Mouse (Mus musculus) liver, postnatal 0 days (tissue): ENCODE measurements around the gene Fxyd6. TPM values are rescaled to one million over a fixed set of nuclear protein-coding genes. Genes with fewer than 3 reads are reported as not detected.

Experiments used
- ATAC-seq: fragments of 200-750 bp; cut with Nextera tagmentation; 2 replicates; pipeline ENCODE4 v1.8.0; 2017; ENCODE audit warnings: mild to moderate bottlenecking, moderate library complexity
- DNase-seq: peaks from one replicate; pipeline ENCODE4 v3.0.0-alpha.2; 2016
- H3K27ac ChIP-seq: fragments of 300-500 bp; sonication (generic); 2 replicates; pipeline ENCODE4 v1.5.1; 2014; ENCODE audit warnings: antibody characterized with exemption, moderate library complexity, mild to moderate bottlenecking, low read depth
- H3K27me3 ChIP-seq: fragments of 300-500 bp; sonication (generic); 2 replicates; pipeline ENCODE4 v1.6.1; 2014; ENCODE audit warnings: low read length, control low read depth, mixed read lengths; ENCODE audit not compliant: insufficient read depth
- H3K36me3 ChIP-seq: fragments of 300-500 bp; sonication (generic); replicated peaks from 2 replicates; pipeline ENCODE4 v1.6.1; 2014; ENCODE audit warnings: mild to moderate bottlenecking, control low read depth, low read length, moderate library complexity, mixed read lengths; ENCODE audit not compliant: insufficient read depth
- H3K4me1 ChIP-seq: fragments of 300-500 bp; sonication (generic); 2 replicates; pipeline ENCODE4 v1.6.1; 2014; ENCODE audit warnings: antibody characterized with exemption, mild to moderate bottlenecking, control low read depth; ENCODE audit not compliant: insufficient read depth
- H3K4me2 ChIP-seq: fragments of 300-500 bp; sonication (generic); 2 replicates; pipeline ENCODE4 v1.6.1; 2014; ENCODE audit warnings: low read depth, mild to moderate bottlenecking, low read length, moderate library complexity, mixed read lengths
- H3K4me3 ChIP-seq: fragments of 300-500 bp; sonication (generic); 2 replicates; pipeline ENCODE4 v1.5.1; 2014; ENCODE audit warnings: low read depth, low read length
- H3K9ac ChIP-seq: fragments of 300-500 bp; sonication (generic); replicated peaks from 2 replicates; pipeline ENCODE4 v1.6.1; 2014; ENCODE audit warnings: mild to moderate bottlenecking, moderate library complexity
- H3K9me3 ChIP-seq: fragments of 300-500 bp; sonication (generic); 2 replicates; pipeline ENCODE4 v1.6.1; 2016; ENCODE audit warnings: mild to moderate bottlenecking, control low read depth, low read length, mixed read lengths
- CTCF ChIP-seq: sonication (generic); IDR thresholded peaks from 2 replicates; pipeline ENCODE4 v1.5.1; 2016; ENCODE audit warnings: antibody characterized with exemption, low read depth
- EP300 ChIP-seq: IDR thresholded peaks from 2 replicates; pipeline ENCODE4 v1.6.1; 2016; ENCODE audit warnings: antibody characterized with exemption, low read depth, mild to moderate bottlenecking
- WGBS: fragments of 180-500 bp; shearing (Covaris S2); extraction: QIAGEN DNeasy Blood & Tissue Kit; methylation state at CpG from one replicate; pipeline ENCODE4 v1.1.7; 2014; ENCODE audit not compliant: insufficient replicate concordance; 5-methylcytosine and 5-hydroxymethylcytosine counted together
- polyA plus RNA-seq: library from polyadenylated mRNA; unstranded; fragments of >200 nt; fragmentation: Nextera tagmentation; extraction: Ambion mirVana; gene quantifications from 2 replicates; pipeline ENCODE4 v1.2.1, GENCODE M21; 2015

Fxyd6 gene
- polyA plus RNA-seq, 1 experiment from 2014 or later: 1.5 TPM

GRCm38 (mm10) chr9:45417245-45417644, 47.3 kb downstream of the Fxyd6 start:
- Histone ChIP-seq H3K9ac (peak overlapping the region; percentile 45; the same call in 1 of the 2 replicates), H3K4me2 (peak overlapping the region; percentile 60), H3K36me3 (no peaks in the 10 kb centered on the region), H3K9me3 (no peaks in the 10 kb centered on the region), H3K4me3 (peak overlapping the region; percentile 29; the same call in 1 of the 2 replicates), H3K27ac (no peak overlapping the region), H3K4me1 (no peaks in the 10 kb centered on the region), H3K27me3 (no peaks in the 10 kb centered on the region)
- WGBS: 11% methylated on average over 8 of the region's 8 CpGs
- ATAC-seq (peak; percentile 58; the same call in 1 of the 2 replicates), DNase-seq (peak; percentile 66)
- TF ChIP-seq CTCF: peak; percentile 85
- TF ChIP-seq EP300: no peak

- 55% methylated on average over 8 of the region's 8 CpGs for WGBS
- Histone ChIP-seq H3K27ac (no peak overlapping the region), H3K27me3 (no peaks in the 10 kb centered on the region), H3K4me3 (no peak overlapping the region), H3K4me2 (no peak overlapping the region), H3K4me1 (no peaks in the 10 kb centered on the region), H3K9ac (no peak overlapping the region), H3K9me3 (no peaks in the 10 kb centered on the region), H3K36me3 (no peaks in the 10 kb centered on the region)
- DNase-seq (no peak), ATAC-seq (no peak)
- TF ChIP-seq CTCF (no peak), EP300 (no peak)
Measured at GRCm38 (mm10) chr9:45418252-45418651, 48.3 kb downstream of the Fxyd6 start.

- no peaks in the 10 kb centered on the region for H3K36me3 ChIP-seq
- no peak overlapping the region for H3K9ac ChIP-seq
- peak; percentile 52 for TF ChIP-seq CTCF
- no peak for TF ChIP-seq EP300
- no peaks in the 10 kb centered on the region for H3K9me3 ChIP-seq
- DNase-seq: peak; percentile 31
- 55% methylated on average over 8 of the region's 8 CpGs for WGBS
- no peak overlapping the region for H3K27ac ChIP-seq
- H3K4me3 ChIP-seq: no peak overlapping the region
- H3K27me3 ChIP-seq: no peaks in the 10 kb centered on the region; the same call in 1 of the 2 replicates
- H3K4me2 ChIP-seq: no peak overlapping the region
- ATAC-seq: no peak
- no peaks in the 10 kb centered on the region for H3K4me1 ChIP-seq
Measured at GRCm38 (mm10) chr9:45421209-45421608, 51.2 kb downstream of the Fxyd6 start.

GRCm38 (mm10) chr9:45422761-45423298, 52.8 kb downstream of the Fxyd6 start:
- no peak overlapping the region for H3K27ac ChIP-seq
- no peaks in the 10 kb centered on the region for H3K4me1 ChIP-seq
- TF ChIP-seq CTCF: no peak
- no peak for TF ChIP-seq EP300
- H3K4me2 ChIP-seq: no peak overlapping the region
- 78% methylated on average over 7 of the region's 7 CpGs for WGBS
- H3K27me3 ChIP-seq: peaks cover 9% of the 10 kb centered on the region; the same call in 1 of the 2 replicates
- H3K9ac ChIP-seq: no peak overlapping the region
- H3K9me3 ChIP-seq: no peaks in the 10 kb centered on the region
- ATAC-seq (no peak), DNase-seq (no peak)
- no peaks in the 10 kb centered on the region for H3K36me3 ChIP-seq
- H3K4me3 ChIP-seq: no peak overlapping the region

- TF ChIP-seq EP300 (no peak), CTCF (no peak)
- Histone ChIP-seq H3K9ac (no peak within 1 kb of the TSS), H3K27me3 (peaks cover 37% of the 10 kb centered on the region), H3K4me2 (no peak within 1 kb of the TSS), H3K27ac (no peak within 1 kb of the TSS), H3K4me1 (no peaks in the 10 kb centered on the region), H3K9me3 (no peaks in the 10 kb centered on the region), H3K36me3 (no peaks in the 10 kb centered on the region), H3K4me3 (no peak within 1 kb of the TSS)
- 69% methylated on average over 4 of the region's 4 CpGs for WGBS
- no peak for DNase-seq
- ATAC-seq: no peak
Measured at GRCm38 (mm10) chr9:45426456-45426855, 56.5 kb downstream of the Fxyd6 start, which contains the start of gene Dscaml1. Gene Dscaml1, plus strand, starts transcription at chr9:45426628.

GRCm38 (mm10) chr9:45429392-45429791, 59.4 kb downstream of the Fxyd6 start:
- H3K27ac ChIP-seq: no peak overlapping the region
- 16% methylated on average over 5 of the region's 5 CpGs for WGBS
- no peaks in the 10 kb centered on the region for H3K36me3 ChIP-seq
- peaks cover 51% of the 10 kb centered on the region for H3K27me3 ChIP-seq
- no peak overlapping the region for H3K4me2 ChIP-seq
- ATAC-seq (no peak), DNase-seq (no peak)
- no peaks in the 10 kb centered on the region for H3K4me1 ChIP-seq
- TF ChIP-seq CTCF (no peak), EP300 (no peak)
- no peak overlapping the region for H3K4me3 ChIP-seq
- no peaks in the 10 kb centered on the region for H3K9me3 ChIP-seq
- H3K9ac ChIP-seq: no peak overlapping the region
